Mouse (Mus musculus) G1E (cell line): ENCODE measurements at regions not wholly inside any gene's neighbourhood (a gene's known extent, or its start where the extent isn't known, plus 50 kb on each side); places are given as distances from the start of the nearest gene placed in this dataset.
"Not testable (repeated sequence)": the region's sequence is repeated elsewhere in the genome, so short reads cannot be mapped to it uniquely, and the experiment has no call there.

Experiments
- ATAC-seq: 2 replicates; pipeline ENCODE4 v1.8.0; 2016; ENCODE audit warnings: mild to moderate bottlenecking; ENCODE audit not compliant: insufficient number of reproducible peaks, poor library complexity, low FRiP score, severe bottlenecking; ENCODE audit errors: extremely low read depth
- DNase-seq: peaks from one replicate; pipeline ENCODE4 v3.0.0; 2012; ENCODE audit warnings: low spot score
- H3K27me3 ChIP-seq: 2 replicates; pipeline ENCODE4 v1.6.1; 2012; ENCODE audit warnings: mild to moderate bottlenecking, low read length, inconsistent platforms; ENCODE audit not compliant: insufficient read depth
- H3K36me3 ChIP-seq: replicated peaks from 2 replicates; pipeline ENCODE3; 2012; ENCODE audit warnings: mild to moderate bottlenecking, inconsistent platforms
- H3K4me1 ChIP-seq: 2 replicates; pipeline ENCODE4 v1.6.1; 2012; ENCODE audit warnings: low read depth, low read length, inconsistent platforms, mixed read lengths; ENCODE audit not compliant: insufficient read depth
- H3K4me3 ChIP-seq: 2 replicates; pipeline ENCODE4 v1.5.1; 2012; ENCODE audit warnings: low read depth, mild to moderate bottlenecking, inconsistent platforms, low read length, moderate library complexity, mixed read lengths
- H3K9me3 ChIP-seq: replicated peaks from 2 replicates; pipeline ENCODE4 v1.6.1; 2012; ENCODE audit warnings: inconsistent platforms
- CTCF ChIP-seq: IDR thresholded peaks from 2 replicates; pipeline ENCODE4 v1.5.1; 2012; ENCODE audit warnings: low read depth, low read length, inconsistent platforms, mixed read lengths
- GATA1 ChIP-seq: IDR thresholded peaks from 2 replicates; pipeline ENCODE4 v1.6.1; 2012; ENCODE audit warnings: borderline replicate concordance, low read length, inconsistent platforms, mixed read lengths
- GATA2 ChIP-seq: IDR thresholded peaks from 2 replicates; pipeline ENCODE4 v1.6.1; 2012; ENCODE audit warnings: low read depth, low read length, inconsistent platforms, borderline replicate concordance
- POLR2AphosphoS5 ChIP-seq: IDR thresholded peaks from 2 replicates; pipeline ENCODE4 v1.6.1; 2012; ENCODE audit warnings: low read depth, low read length, inconsistent platforms; ENCODE audit not compliant: insufficient replicate concordance
- TAL1 ChIP-seq: conservative IDR thresholded peaks from 2 replicates; pipeline ENCODE4 v1.6.1; 2012; ENCODE audit warnings: low read depth, low read length, inconsistent platforms, mixed read lengths

GRCm38 (mm10) chr2:57185151-57185550 lies 52.3 kb upstream of the Gpd2 start:
- Histone ChIP-seq H3K9me3 (no peaks in the 10 kb centered on the region), H3K4me1 (peaks cover 36% of the 10 kb centered on the region), H3K27me3 (no peaks in the 10 kb centered on the region), H3K4me3 (no peak overlapping the region), H3K36me3 (no peaks in the 10 kb centered on the region)
- TF ChIP-seq GATA1 (no peak), POLR2AphosphoS5 (no peak), GATA2 (no peak), TAL1 (no peak), CTCF (no peak)
- no peak for ATAC-seq
- no peak for DNase-seq

GRCm38 (mm10) chr2:57183108-57183507 lies 54.3 kb upstream of the Gpd2 start:
- not testable (repeated sequence) for H3K27me3 ChIP-seq, H3K4me3 ChIP-seq, DNase-seq, H3K9me3 ChIP-seq, ATAC-seq, H3K36me3 ChIP-seq
- peaks cover 27% of the 10 kb centered on the region for H3K4me1 ChIP-seq

GRCm38 (mm10) chr2:57181692-57182541 lies 55.5 kb upstream of the Gpd2 start:
- ATAC-seq, result peak; percentile 88
- Histone ChIP-seq H3K4me1 (peaks cover 16% of the 10 kb centered on the region), H3K27me3 (no peaks in the 10 kb centered on the region), H3K36me3 (no peaks in the 10 kb centered on the region), H3K4me3 (peak overlapping the region; percentile 75), H3K9me3 (no peaks in the 10 kb centered on the region)
- no peak for TF ChIP-seq POLR2AphosphoS5
- DNase-seq, result peak; percentile 54

- TF ChIP-seq POLR2AphosphoS5 (no peak), TAL1 (no peak), GATA2 (no peak), CTCF (no peak), GATA1 (no peak)
- no peak for DNase-seq
- ATAC-seq, result peak; percentile 12; the same call in 1 of the 2 replicates
Measured at GRCm38 (mm10) chr2:57181350-57181691, 56.1 kb upstream of the Gpd2 start.

GRCm38 (mm10) chr2:57178056-57178455 lies 54.3 kb upstream of the Nr4a2 start:
- peaks cover 27% of the 10 kb centered on the region for H3K4me1 ChIP-seq
- DNase-seq, result no peak
- no peaks in the 10 kb centered on the region for H3K9me3 ChIP-seq
- ATAC-seq, result no peak
- no peaks in the 10 kb centered on the region for H3K36me3 ChIP-seq
- no peak for TF ChIP-seq POLR2AphosphoS5
- TF ChIP-seq TAL1, result no peak
- no peak for TF ChIP-seq GATA2
- no peak for TF ChIP-seq GATA1
- no peak for TF ChIP-seq CTCF
- H3K4me3 ChIP-seq, result no peak overlapping the region
- no peaks in the 10 kb centered on the region for H3K27me3 ChIP-seq

More at GRCm38 (mm10) chr2:57181350-57181691, 56.1 kb upstream of the Gpd2 start:
- H3K36me3 ChIP-seq, result no peaks in the 10 kb centered on the region
- no peaks in the 10 kb centered on the region for H3K9me3 ChIP-seq
- peaks cover 16% of the 10 kb centered on the region for H3K4me1 ChIP-seq
- H3K4me3 ChIP-seq, result peak overlapping the region; percentile 75
- no peaks in the 10 kb centered on the region for H3K27me3 ChIP-seq

GRCm38 (mm10) chr2:57176547-57176946 lies 52.7 kb upstream of the Nr4a2 start:
- DNase-seq, result no peak
- TF ChIP-seq POLR2AphosphoS5 (no peak), CTCF (no peak), TAL1 (no peak), GATA2 (no peak), GATA1 (no peak)
- no peak for ATAC-seq
- Histone ChIP-seq H3K27me3 (no peaks in the 10 kb centered on the region), H3K4me1 (peaks cover 27% of the 10 kb centered on the region), H3K4me3 (no peak overlapping the region), H3K9me3 (no peaks in the 10 kb centered on the region), H3K36me3 (no peaks in the 10 kb centered on the region)
